Comparison of ENCODE assay signal across 10 mouse cellular contexts in the genomic region with DNA sequence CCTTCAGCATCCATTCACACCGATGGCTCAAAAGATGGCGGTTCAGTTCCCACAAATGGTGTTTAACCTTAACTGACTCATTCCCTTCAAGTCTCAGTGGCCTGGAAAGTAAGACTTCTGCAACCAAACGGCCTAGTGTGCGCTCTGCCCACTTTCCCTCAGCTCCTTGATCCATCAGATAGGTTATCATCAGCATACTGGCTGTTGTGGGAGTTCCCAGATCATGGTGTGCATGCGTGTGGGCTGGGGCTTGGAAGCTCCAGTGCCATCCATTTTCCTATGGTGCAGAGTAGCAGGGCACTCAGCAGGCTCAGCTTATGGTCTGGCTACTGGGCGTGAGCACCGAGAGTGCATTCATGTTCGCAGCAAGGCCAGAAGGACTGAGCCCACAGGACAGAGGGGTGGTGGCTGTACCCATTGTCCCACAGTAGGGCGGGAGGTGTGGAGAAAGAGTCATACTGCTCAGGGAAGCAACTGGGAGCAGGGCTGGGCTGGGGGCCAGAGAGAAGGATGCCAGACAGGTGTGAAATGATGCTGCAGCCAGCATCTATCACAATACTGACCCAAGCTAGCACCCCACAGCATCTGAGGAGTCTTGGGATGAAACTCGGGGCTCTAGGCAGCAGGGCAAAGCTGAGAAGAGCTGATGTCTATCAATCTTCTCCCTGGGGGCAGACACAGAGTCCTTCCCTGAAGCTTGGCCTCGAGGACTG. TPM values are rescaled to one million over a fixed set of nuclear protein-coding genes. Genes with fewer than 3 reads are reported as not detected.
DNase-seq lines count a peak whose midpoint lies in the region; ATAC-seq and TF ChIP-seq lines count a peak whose summit lies in the region.
"Had no signal": no experiment of that assay in that cellular context is flagged by ENCODE, and none has a peak within 500 bp of the region (broad histone marks: within the 10 kb centered on the region; RNA-seq: fewer than 3 reads in every experiment).

No protein-coding gene starts in this region.

- ATAC-seq in liver, embryonic 16.5 days (ENCODE audit: low read depth): peak; percentile 35
- no peak for ATAC-seq in stomach, postnatal 0 days (ENCODE audit: low FRiP score, low TSS enrichment)
- ATAC-seq: Patski had no signal

- no peaks in the 10 kb centered on the region for H3K27me3 ChIP-seq in spleen, adult 2 months (ENCODE audit: control insufficient read depth, insufficient read depth, low read length)
- no peaks in the 10 kb centered on the region for H3K27me3 ChIP-seq in liver, embryonic 16.5 days (ENCODE audit: control insufficient read depth, insufficient read depth, low read depth, low read length)
- no peaks in the 10 kb centered on the region for H3K27me3 ChIP-seq in stomach, postnatal 0 days (ENCODE audit: control insufficient read depth, insufficient read depth, low read length)
- H3K27me3 ChIP-seq: Patski; stomach, embryonic 15.5 days had no signal

- 84% methylated on average over 11 of the region's 11 CpGs for WGBS in spleen, adult 2 months
- 48% methylated on average over 11 of the region's 11 CpGs for WGBS in liver, embryonic 16.5 days (ENCODE audit: insufficient replicate concordance)
- WGBS in stomach, postnatal 0 days: 70% methylated on average over 11 of the region's 11 CpGs

- peak; percentile 55 for DNase-seq in cerebellum, adult 9-10 months
- no peak for DNase-seq in cerebellum, postnatal 25 days
- no peak for DNase-seq in spleen, adult 2 months (ENCODE audit: low read depth in 1 of 2, low spot score in 2 of 2)
- no peak for DNase-seq in spleen, postnatal 10 days (ENCODE audit: low spot score in 2 of 2)
- no peak for DNase-seq in stomach, postnatal 0 days (ENCODE audit: low spot score)
- no peak for DNase-seq in adrenal gland, postnatal 36 days
- no peak for DNase-seq in right cerebral cortex, postnatal 14 days

- no peaks in the 10 kb centered on the region for H3K9me3 ChIP-seq in liver, embryonic 16.5 days (replicated peaks; ENCODE audit: control insufficient read depth, low read length)
- H3K9me3 ChIP-seq in stomach, postnatal 0 days (ENCODE audit: control insufficient read depth, low read length): no peaks in the 10 kb centered on the region
- H3K9me3 ChIP-seq: stomach, embryonic 15.5 days had no signal

- no peak for TF ChIP-seq POLR2A in spleen, adult 2 months (IDR thresholded peaks at IDR 0.05; ENCODE audit: low read depth, low read length)

- H3K4me3 ChIP-seq in spleen, adult 2 months (ENCODE audit: extremely low read depth, insufficient read depth, insufficient read length): no peak overlapping the region
- no peak overlapping the region for H3K4me3 ChIP-seq in liver, embryonic 16.5 days (ENCODE audit: low read depth, low read length)
- H3K4me3 ChIP-seq in stomach, postnatal 0 days (ENCODE audit: low read depth, low read length): no peak overlapping the region
- H3K4me3 ChIP-seq: stomach, embryonic 15.5 days had no signal

- H3K27ac ChIP-seq in spleen, adult 2 months (ENCODE audit: insufficient read depth, low read length): peak overlapping the region; percentile 12; the same call in 1 of the 2 replicates
- H3K27ac ChIP-seq in liver, embryonic 16.5 days (ENCODE audit: low read length): no peak overlapping the region
- H3K27ac ChIP-seq in stomach, postnatal 0 days (replicated peaks): peak overlapping the region; percentile 30; the same call in 1 of the 2 replicates
- H3K27ac ChIP-seq: stomach, embryonic 15.5 days had no signal

- no peak for TF ChIP-seq CTCF in spleen, adult 2 months (IDR thresholded peaks at IDR 0.05; ENCODE audit: extremely low read depth, insufficient read depth, insufficient read length, insufficient replicate concordance)
- TF ChIP-seq CTCF in stomach, postnatal 0 days (IDR thresholded peaks at IDR 0.05; ENCODE audit: low read depth): no peak

- peaks cover 51% of the 10 kb centered on the region for H3K4me1 ChIP-seq in spleen, adult 2 months (ENCODE audit: control insufficient read depth, insufficient read depth, insufficient read length)
- H3K4me1 ChIP-seq in liver, embryonic 16.5 days (ENCODE audit: control insufficient read depth, low read depth, low read length): peaks cover 77% of the 10 kb centered on the region
- peaks cover 25% of the 10 kb centered on the region for H3K4me1 ChIP-seq in stomach, postnatal 0 days (replicated peaks; ENCODE audit: control insufficient read depth, insufficient read depth)

- no peaks in the 10 kb centered on the region for H3K36me3 ChIP-seq in spleen, adult 2 months (ENCODE audit: control insufficient read depth, insufficient read depth, low read length)
- H3K36me3 ChIP-seq in liver, embryonic 16.5 days (ENCODE audit: control insufficient read depth, insufficient read depth): no peaks in the 10 kb centered on the region
- no peaks in the 10 kb centered on the region for H3K36me3 ChIP-seq in stomach, postnatal 0 days (ENCODE audit: control insufficient read depth, insufficient read depth, low read length)
- H3K36me3 ChIP-seq: stomach, embryonic 15.5 days had no signal

- no peak overlapping the region for H3K9ac ChIP-seq in liver, embryonic 16.5 days (ENCODE audit: low read depth, low read length)
- H3K9ac ChIP-seq in stomach, postnatal 0 days (ENCODE audit: low read length): no peak overlapping the region
- H3K9ac ChIP-seq: stomach, embryonic 15.5 days had no signal

- H3K4me2 ChIP-seq in liver, embryonic 16.5 days (ENCODE audit: low read depth, low read length): no peak overlapping the region
- no peak overlapping the region for H3K4me2 ChIP-seq in stomach, postnatal 0 days (replicated peaks; ENCODE audit: low read depth)
- H3K4me2 ChIP-seq: stomach, embryonic 15.5 days had no signal

- TF ChIP-seq EP300 in stomach, postnatal 0 days (optimal IDR thresholded peaks at IDR 0.05): no peak

RNA-seq across cellular contexts. Expression of a gene that starts 33.7 kb away (rescaled TPM):
- 48.1 and 48.5 TPM in 2 replicates for polyA plus RNA-seq in spleen, adult 2 months (2012; rRNA removed)
- polyA plus RNA-seq in liver, embryonic 16.5 days (2015; fragmentation: Nextera tagmentation; extraction: Ambion mirVana): 4.1 and 6.1 TPM in 2 replicates
- polyA plus RNA-seq in stomach, postnatal 0 days (2015; fragmentation: Nextera tagmentation; extraction: Ambion mirVana): 13.0 and 13.8 TPM in 2 replicates
- 100 to 1,000 TPM in 1 of 2 experiments, 10 to 100 TPM in 1; 98.2 to 143 TPM for total RNA-seq in adrenal gland, postnatal 36 days (2021)
